Mouse (Mus musculus) testis, postnatal 14 days (tissue): ENCODE data around the gene Exosc6.
A peak's percentile ranks its signal among the peaks of the same experiment; 100 is the strongest.
"Not testable (repeated sequence)": the region's sequence is repeated elsewhere in the genome, so short reads cannot be mapped to it uniquely, and the experiment has no call there.

ENCODE experiments used
- DNase-seq: peaks from one replicate; pipeline ENCODE4 v3.0.0; 2021; ENCODE audit warnings: low spot score

Gene Exosc6

DNA sequence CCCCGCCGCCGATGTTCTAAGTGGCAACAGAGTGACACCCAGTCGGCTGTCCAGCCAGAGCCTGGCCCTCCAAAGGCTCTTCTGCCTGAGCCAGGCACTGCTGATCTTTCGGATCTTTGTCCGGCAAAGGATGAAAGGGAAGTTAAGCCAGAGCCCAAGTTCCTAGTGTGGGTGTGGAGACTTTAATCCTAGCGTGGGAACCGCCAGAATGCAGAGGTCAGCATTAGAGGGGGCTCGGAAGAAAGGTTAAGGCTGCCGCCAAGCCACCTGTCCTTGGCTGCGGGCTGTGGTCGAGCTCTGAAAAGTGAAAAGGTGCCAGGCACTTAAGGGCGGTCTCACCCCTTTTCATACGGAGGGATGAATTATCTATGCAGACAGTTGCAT lies 5.5 kb downstream of the Exosc6 start:
- no peak for DNase-seq

- DNase-seq, result peak; percentile 72
Observed at GRCm38 (mm10) chr8:111062072-111062757, 6.1 kb downstream of the Exosc6 start.

- no peak for DNase-seq
Observed at GRCm38 (mm10) chr8:111062893-111063292, 6.8 kb downstream of the Exosc6 start.

GRCm38 (mm10) chr8:111066308-111066707 lies 10.2 kb downstream of the Exosc6 start:
- no peak for DNase-seq

- DNase-seq, result peak; percentile 45
Observed at GRCm38 (mm10) chr8:111067439-111067838, 11.3 kb downstream of the Exosc6 start.

DNA sequence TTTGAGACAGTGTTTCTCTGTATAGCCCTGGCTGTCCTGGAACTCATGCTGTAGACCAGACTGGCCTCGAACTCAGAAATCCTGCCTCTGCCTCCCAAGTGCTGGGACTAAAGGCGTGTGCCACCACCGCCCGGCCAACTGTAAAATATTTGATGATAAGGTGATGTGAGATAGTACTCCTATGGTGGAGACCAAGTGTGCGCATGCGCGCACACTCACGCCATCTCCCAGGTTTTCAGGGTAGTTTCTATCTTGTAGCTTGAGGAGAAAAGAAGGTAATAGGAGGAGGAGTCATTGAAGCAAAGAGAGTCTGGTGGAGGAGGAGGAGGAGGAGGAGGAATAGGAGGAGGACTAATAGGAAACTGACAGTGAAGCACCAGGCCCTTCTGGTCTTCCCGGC lies 12.5 kb downstream of the Exosc6 start:
- DNase-seq, result not testable (repeated sequence)

GRCm38 (mm10) chr8:111075926-111076325 lies 19.8 kb downstream of the Exosc6 start:
- DNase-seq, result no peak

GRCm38 (mm10) chr8:111079461-111079860 lies 23.3 kb downstream of the Exosc6 start:
- no peak for DNase-seq

DNA sequence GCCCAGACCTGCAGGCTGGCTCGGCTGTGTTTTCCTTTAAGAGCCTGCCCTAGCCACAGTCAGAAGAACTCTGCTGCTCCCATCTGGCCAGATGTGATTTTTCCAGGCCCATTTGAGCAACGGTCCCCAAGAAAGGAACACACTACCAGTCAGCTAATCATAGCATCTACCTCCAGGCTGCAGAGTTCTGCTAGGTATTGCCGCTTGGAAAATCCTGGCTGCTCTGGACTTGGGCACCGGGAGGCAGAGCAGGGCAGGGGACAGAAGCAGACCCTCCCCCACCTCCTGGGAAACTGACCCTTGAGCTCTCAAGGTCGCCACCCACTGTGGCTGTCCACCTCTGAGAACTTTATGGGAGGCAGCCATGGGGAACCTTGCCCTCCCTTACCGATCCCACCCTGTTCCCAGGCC lies 23.7 kb downstream of the Exosc6 start:
- no peak for DNase-seq

DNA sequence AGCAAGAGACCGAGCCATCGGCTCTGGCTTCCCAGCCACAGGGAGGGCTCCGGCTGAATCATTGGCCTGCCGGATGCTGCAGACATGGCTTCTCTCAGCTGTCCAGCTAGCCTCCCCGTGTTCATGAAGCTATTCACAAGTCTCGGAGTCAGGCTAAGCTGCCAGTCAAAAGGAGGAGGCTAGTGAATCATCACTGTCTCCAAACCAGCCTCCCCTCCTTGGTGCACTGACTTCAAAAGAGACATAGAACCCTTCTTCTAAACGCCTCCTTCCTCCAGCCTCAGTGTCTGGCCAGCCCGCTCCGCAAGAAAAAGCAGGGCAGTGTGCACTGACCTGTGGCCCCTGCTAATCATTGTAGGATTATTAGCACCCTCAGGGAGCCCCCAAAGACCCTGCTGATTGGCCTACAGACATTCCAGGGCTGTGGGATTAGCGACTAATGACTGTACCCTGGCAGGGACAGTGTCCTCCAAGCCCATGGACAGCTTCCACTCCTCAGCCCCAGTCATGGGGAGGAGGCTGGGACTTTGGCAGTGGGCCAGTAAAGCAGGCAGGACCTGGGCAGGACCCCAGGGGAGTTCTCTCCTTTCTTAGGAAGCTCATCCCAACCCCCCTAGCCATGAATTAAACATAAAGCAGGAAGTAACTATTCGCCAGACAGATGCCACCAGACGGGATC lies 25.6 kb downstream of the Exosc6 start:
- no peak for DNase-seq

GRCm38 (mm10) chr8:111083936-111084335 lies 27.8 kb downstream of the Exosc6 start:
- DNase-seq, result not testable (repeated sequence)

DNA sequence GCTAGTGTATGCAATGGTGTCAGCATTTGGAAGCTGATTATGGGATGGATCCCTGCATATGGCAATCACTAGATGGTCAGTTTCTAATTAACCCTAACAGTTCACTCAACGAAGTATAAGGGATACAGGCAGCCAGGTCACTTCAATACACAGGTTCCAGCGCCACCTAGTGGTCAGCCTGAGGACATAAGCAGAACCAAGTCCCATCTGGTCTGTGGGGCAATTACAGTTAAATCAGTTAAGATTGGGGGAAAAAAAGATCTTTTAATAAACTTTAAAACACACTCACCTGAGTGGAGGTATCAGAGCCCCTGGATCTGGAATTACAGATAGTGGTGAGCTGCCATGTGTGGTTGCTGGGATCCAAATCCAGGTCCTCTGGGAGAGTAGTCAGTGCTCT lies 34.0 kb downstream of the Exosc6 start:
- DNase-seq, result peak; percentile 60

DNA sequence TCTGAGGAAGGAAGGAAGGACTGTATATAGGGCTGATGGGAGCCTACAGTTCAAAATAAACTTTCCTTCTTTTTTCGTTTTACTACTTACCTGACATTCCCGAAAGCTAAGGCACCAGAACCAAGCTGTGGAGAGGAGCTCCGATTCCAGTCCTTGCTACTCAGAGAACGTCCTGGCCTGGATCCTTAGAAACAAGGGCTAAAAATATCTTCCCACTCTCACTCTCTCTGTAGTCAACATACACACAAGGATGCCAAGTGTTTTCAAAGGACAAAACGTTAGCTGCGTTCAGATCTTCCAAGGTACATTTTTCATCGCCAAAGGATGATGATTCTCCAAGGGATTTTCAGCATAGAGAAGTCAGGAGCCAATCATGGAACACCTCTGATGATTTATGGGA lies 35.6 kb downstream of the Exosc6 start:
- DNase-seq, result no peak

DNA sequence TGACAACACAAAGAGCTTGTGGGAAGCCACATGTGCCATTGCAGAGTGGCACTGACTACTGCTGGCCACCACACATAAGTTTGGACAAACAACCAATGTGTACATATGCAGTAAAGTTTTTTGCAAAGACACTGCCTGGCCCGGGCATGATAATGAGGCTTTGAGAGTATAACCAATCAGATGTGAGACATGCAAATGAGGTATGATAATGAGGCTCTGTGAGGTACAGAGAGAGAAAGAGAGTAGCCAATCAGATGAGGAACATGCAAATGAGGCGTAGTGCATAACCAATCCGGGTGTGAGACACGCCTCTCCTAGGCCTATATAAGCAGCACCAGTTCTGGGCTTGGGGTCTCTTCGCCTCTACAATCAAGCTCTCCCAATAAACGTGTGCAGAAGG lies 36.2 kb downstream of the Exosc6 start, which contains the start of gene Clec18a:
TSS of gene Clec18a (minus strand) at position 101 of the 400 bp plus-strand sequence.
- not testable (repeated sequence) for DNase-seq

GRCm38 (mm10) chr8:111093865-111094718 lies 38.0 kb downstream of the Exosc6 start, which contains the start of gene Pdpr:
Gene Pdpr (plus strand): TSS chr8:111094630.
- DNase-seq, result peak; percentile 94

DNA sequence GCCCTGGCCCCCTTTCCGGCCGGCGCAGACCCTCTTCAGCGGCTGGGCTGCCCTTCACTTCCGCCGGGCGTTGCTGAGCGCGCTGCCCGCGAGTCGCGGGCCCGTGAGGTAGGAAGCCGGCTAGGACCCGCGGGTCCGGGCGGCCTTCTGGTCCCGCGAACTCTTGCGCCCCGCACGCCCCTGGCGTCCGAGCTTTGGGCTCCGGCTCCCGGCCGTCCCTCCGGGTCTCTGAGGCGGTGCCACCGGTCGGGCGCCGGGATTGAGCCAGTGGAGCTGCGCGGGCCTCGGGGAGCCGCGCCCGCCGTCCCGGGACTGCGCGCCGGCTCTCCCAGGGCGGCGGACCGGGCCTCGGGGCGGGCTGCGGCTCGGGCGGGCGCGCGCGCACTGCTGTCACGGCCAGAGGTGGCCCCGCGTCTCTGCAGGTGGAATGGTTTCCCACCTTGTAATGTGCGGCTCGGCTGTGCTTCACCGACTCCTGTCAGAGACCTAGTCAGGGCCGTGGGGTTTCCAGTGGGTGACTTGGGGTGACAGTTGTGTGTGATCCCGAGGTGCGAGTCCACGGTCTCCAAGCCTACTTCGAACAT lies 38.7 kb downstream of the Exosc6 start:
- DNase-seq, result peak; percentile 50
